Mouse (Mus musculus): ENCODE results near the gene Lifr. TPM values are rescaled to one million over a fixed set of nuclear protein-coding genes. Genes with fewer than 3 reads are reported as not detected.

Lifr gene
- polyA plus RNA-seq, 1 experiment, result 5.5 TPM

GRCm38 (mm10) chr15:7173776-7174175 lies 83.4 kb downstream of the Lifr start:
- H3K4me1 ChIP-seq (ENCODE audit: control insufficient read depth, insufficient read depth, low read length), result no peaks in the 10 kb centered on the region
- WGBS, result 82% methylated on average over 8 of the region's 8 CpGs

GRCm38 (mm10) chr15:7180576-7180975 lies 90.2 kb downstream of the Lifr start:
- Histone ChIP-seq H3K4me1 (ENCODE audit: control insufficient read depth, insufficient read depth, low read length) (no peaks in the 10 kb centered on the region; the same call in 1 of the 2 replicates), H3K27ac (ENCODE audit: control insufficient read depth, insufficient read depth, low read depth, low read length, poor library complexity) (no peak overlapping the region), H3K4me3 (replicated peaks; ENCODE audit: control insufficient read depth, low read depth, low read length) (no peak overlapping the region)
- TF ChIP-seq CTCF (IDR thresholded peaks at IDR 0.05; ENCODE audit: control insufficient read depth, insufficient read depth, low read length), result no peak
- TF ChIP-seq POLR2A (IDR thresholded peaks at IDR 0.05; ENCODE audit: borderline replicate concordance, control insufficient read depth, low read depth, low read length), result no peak
- WGBS, result 84% methylated on average over 6 of the region's 6 CpGs

More at GRCm38 (mm10) chr15:7173776-7174175, 83.4 kb downstream of the Lifr start:
- no peak overlapping the region for H3K27ac ChIP-seq (ENCODE audit: control insufficient read depth, insufficient read depth, low read depth, low read length, poor library complexity)
- TF ChIP-seq CTCF (IDR thresholded peaks at IDR 0.05; ENCODE audit: control insufficient read depth, insufficient read depth, low read length) (no peak), POLR2A (IDR thresholded peaks at IDR 0.05; ENCODE audit: borderline replicate concordance, control insufficient read depth, low read depth, low read length) (no peak)
- H3K4me3 ChIP-seq (replicated peaks; ENCODE audit: control insufficient read depth, low read depth, low read length), result no peak overlapping the region

GRCm38 (mm10) chr15:7187682-7188081 lies 97.3 kb downstream of the Lifr start:
- no peak overlapping the region for H3K27ac ChIP-seq (ENCODE audit: control insufficient read depth, insufficient read depth, low read depth, low read length, poor library complexity)
- no peak overlapping the region for H3K4me3 ChIP-seq (replicated peaks; ENCODE audit: control insufficient read depth, low read depth, low read length)
- WGBS, result 75% methylated on average over 6 of the region's 6 CpGs
- TF ChIP-seq POLR2A (IDR thresholded peaks at IDR 0.05; ENCODE audit: borderline replicate concordance, control insufficient read depth, low read depth, low read length) (no peak), CTCF (IDR thresholded peaks at IDR 0.05; ENCODE audit: control insufficient read depth, insufficient read depth, low read length) (no peak)
- H3K4me1 ChIP-seq (ENCODE audit: control insufficient read depth, insufficient read depth, low read length), result no peaks in the 10 kb centered on the region

- 85% methylated on average over 22 of the region's 22 CpGs for WGBS
- Histone ChIP-seq H3K4me1 (ENCODE audit: control insufficient read depth, insufficient read depth, low read length) (no peaks in the 10 kb centered on the region), H3K27ac (ENCODE audit: control insufficient read depth, insufficient read depth, low read depth, low read length, poor library complexity) (no peak overlapping the region), H3K4me3 (replicated peaks; ENCODE audit: control insufficient read depth, low read depth, low read length) (no peak overlapping the region)
- no peak for TF ChIP-seq CTCF (IDR thresholded peaks at IDR 0.05; ENCODE audit: control insufficient read depth, insufficient read depth, low read length)
- TF ChIP-seq POLR2A (IDR thresholded peaks at IDR 0.05; ENCODE audit: borderline replicate concordance, control insufficient read depth, low read depth, low read length), result no peak
Observed at GRCm38 (mm10) chr15:7189678-7190454, 99.5 kb downstream of the Lifr start.

- Histone ChIP-seq H3K4me1 (ENCODE audit: control insufficient read depth, insufficient read depth, low read length) (no peaks in the 10 kb centered on the region), H3K27ac (ENCODE audit: control insufficient read depth, insufficient read depth, low read depth, low read length, poor library complexity) (no peak overlapping the region), H3K4me3 (replicated peaks; ENCODE audit: control insufficient read depth, low read depth, low read length) (no peak overlapping the region)
- WGBS, result 84% methylated on average over 4 of the region's 4 CpGs
- no peak for TF ChIP-seq CTCF (IDR thresholded peaks at IDR 0.05; ENCODE audit: control insufficient read depth, insufficient read depth, low read length)
- TF ChIP-seq POLR2A (IDR thresholded peaks at IDR 0.05; ENCODE audit: borderline replicate concordance, control insufficient read depth, low read depth, low read length), result no peak
Observed at GRCm38 (mm10) chr15:7191074-7191473, 100.7 kb downstream of the Lifr start.

- Histone ChIP-seq H3K4me1 (ENCODE audit: control insufficient read depth, insufficient read depth, low read length) (no peaks in the 10 kb centered on the region), H3K4me3 (replicated peaks; ENCODE audit: control insufficient read depth, low read depth, low read length) (no peak overlapping the region), H3K27ac (ENCODE audit: control insufficient read depth, insufficient read depth, low read depth, low read length, poor library complexity) (no peak overlapping the region)
- WGBS, result 78% methylated on average over 2 of the region's 2 CpGs
- TF ChIP-seq CTCF (IDR thresholded peaks at IDR 0.05; ENCODE audit: control insufficient read depth, insufficient read depth, low read length), result no peak
- no peak for TF ChIP-seq POLR2A (IDR thresholded peaks at IDR 0.05; ENCODE audit: borderline replicate concordance, control insufficient read depth, low read depth, low read length)
Observed at GRCm38 (mm10) chr15:7192582-7192981, 102.2 kb downstream of the Lifr start.

GRCm38 (mm10) chr15:7194147-7194720 lies 103.8 kb downstream of the Lifr start:
- WGBS, result 70% methylated on average over 13 of the region's 13 CpGs
- Histone ChIP-seq H3K4me1 (ENCODE audit: control insufficient read depth, insufficient read depth, low read length) (no peaks in the 10 kb centered on the region), H3K27ac (ENCODE audit: control insufficient read depth, insufficient read depth, low read depth, low read length, poor library complexity) (no peak overlapping the region), H3K4me3 (replicated peaks; ENCODE audit: control insufficient read depth, low read depth, low read length) (no peak overlapping the region)
- no peak for TF ChIP-seq POLR2A (IDR thresholded peaks at IDR 0.05; ENCODE audit: borderline replicate concordance, control insufficient read depth, low read depth, low read length)
- no peak for TF ChIP-seq CTCF (IDR thresholded peaks at IDR 0.05; ENCODE audit: control insufficient read depth, insufficient read depth, low read length)

- H3K27ac ChIP-seq (ENCODE audit: control insufficient read depth, insufficient read depth, low read depth, low read length, poor library complexity), result no peak overlapping the region
- WGBS, result 85% methylated on average over 6 of the region's 6 CpGs
- H3K4me3 ChIP-seq (replicated peaks; ENCODE audit: control insufficient read depth, low read depth, low read length), result no peak overlapping the region
- H3K4me1 ChIP-seq (ENCODE audit: control insufficient read depth, insufficient read depth, low read length), result no peaks in the 10 kb centered on the region
- no peak for TF ChIP-seq CTCF (IDR thresholded peaks at IDR 0.05; ENCODE audit: control insufficient read depth, insufficient read depth, low read length)
- no peak for TF ChIP-seq POLR2A (IDR thresholded peaks at IDR 0.05; ENCODE audit: borderline replicate concordance, control insufficient read depth, low read depth, low read length)
Observed at GRCm38 (mm10) chr15:7194748-7195221, 104.4 kb downstream of the Lifr start.

Data from bone marrow, adult 2 months (tissue).